Mouse (Mus musculus) limb, embryonic 10.5 days (tissue): Measurements from ENCODE around the gene Gfer. TPM values are rescaled to one million over a fixed set of nuclear protein-coding genes. Genes with fewer than 3 reads are reported as not detected.
"Not testable (repeated sequence)": the region's sequence is repeated elsewhere in the genome, so short reads cannot be mapped to it uniquely, and the experiment has no call there.

Experiments
- DNase-seq: peaks from one replicate; pipeline ENCODE4 v3.0.0-alpha.2; 2017; ENCODE audit warnings: low spot score
- H3K27ac ChIP-seq: fragments of 300-500 bp; sonication (generic); 2 replicates; pipeline ENCODE4 v1.5.1; 2016; ENCODE audit warnings: mild to moderate bottlenecking
- H3K27me3 ChIP-seq: fragments of 300-500 bp; sonication (generic); 2 replicates; pipeline ENCODE4 v1.6.1; 2016; ENCODE audit warnings: low read depth, mild to moderate bottlenecking; ENCODE audit not compliant: poor library complexity, severe bottlenecking
- H3K36me3 ChIP-seq: fragments of 300-500 bp; sonication (generic); 2 replicates; pipeline ENCODE4 v1.6.1; 2016; ENCODE audit warnings: mild to moderate bottlenecking, moderate library complexity
- H3K4me1 ChIP-seq: fragments of 300-500 bp; sonication (generic); 2 replicates; pipeline ENCODE4 v1.6.1; 2016
- H3K4me3 ChIP-seq: fragments of 300-500 bp; sonication (generic); 2 replicates; pipeline ENCODE4 v1.5.1; 2016; ENCODE audit warnings: mild to moderate bottlenecking, moderate library complexity
- H3K9me3 ChIP-seq: fragments of 300-500 bp; sonication (generic); replicated peaks from 2 replicates; pipeline ENCODE4 v1.6.1; 2016; ENCODE audit warnings: mild to moderate bottlenecking
- WGBS: fragments of 180-500 bp; shearing (Covaris S2); methylation state at CpG from one replicate; pipeline ENCODE4 v1.1.7; 2016; 5-methylcytosine and 5-hydroxymethylcytosine counted together
- polyA plus RNA-seq: library from polyadenylated mRNA; unstranded; fragments of >200 nt; fragmentation: Nextera tagmentation; extraction: Ambion mirVana; gene quantifications from 2 replicates; pipeline ENCODE4 v1.2.1, GENCODE M21; 2016

The Gfer gene
- polyA plus RNA-seq, 1 experiment from 2014 or later: 52.9 TPM

GRCm38 (mm10) chr17:24730787-24731186, 34.8 kb upstream of the Gfer start:
- no peak for DNase-seq
- Histone ChIP-seq H3K27ac (no peak overlapping the region), H3K4me1 (peaks cover 6% of the 10 kb centered on the region; the same call in 1 of the 2 replicates), H3K9me3 (no peaks in the 10 kb centered on the region), H3K4me3 (no peak overlapping the region), H3K36me3 (no peaks in the 10 kb centered on the region), H3K27me3 (no peaks in the 10 kb centered on the region)
- 84% methylated on average over 14 of the region's 14 CpGs for WGBS

DNA sequence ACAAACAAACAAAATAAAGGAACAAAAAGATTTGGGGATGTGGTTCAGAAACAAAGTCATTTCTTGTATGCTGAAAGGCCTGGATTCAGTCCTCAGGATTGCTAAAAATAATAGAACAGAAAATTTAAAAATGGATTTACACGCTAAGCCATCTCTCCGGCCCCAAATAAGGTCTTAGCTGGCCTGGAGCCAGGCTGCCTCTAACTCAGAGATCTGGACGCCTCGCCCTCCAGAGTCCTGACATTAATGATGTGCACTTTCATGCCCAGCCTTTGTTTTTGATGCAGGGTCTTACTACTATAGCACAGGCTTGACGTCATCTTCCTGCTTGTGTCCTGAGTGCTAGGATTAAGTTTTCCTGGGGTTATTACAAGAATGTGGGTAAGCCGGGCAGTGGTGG, 33.1 kb upstream of the Gfer start:
- H3K9me3 ChIP-seq: no peaks in the 10 kb centered on the region
- 91% methylated on average over 6 of the region's 6 CpGs for WGBS

DNA sequence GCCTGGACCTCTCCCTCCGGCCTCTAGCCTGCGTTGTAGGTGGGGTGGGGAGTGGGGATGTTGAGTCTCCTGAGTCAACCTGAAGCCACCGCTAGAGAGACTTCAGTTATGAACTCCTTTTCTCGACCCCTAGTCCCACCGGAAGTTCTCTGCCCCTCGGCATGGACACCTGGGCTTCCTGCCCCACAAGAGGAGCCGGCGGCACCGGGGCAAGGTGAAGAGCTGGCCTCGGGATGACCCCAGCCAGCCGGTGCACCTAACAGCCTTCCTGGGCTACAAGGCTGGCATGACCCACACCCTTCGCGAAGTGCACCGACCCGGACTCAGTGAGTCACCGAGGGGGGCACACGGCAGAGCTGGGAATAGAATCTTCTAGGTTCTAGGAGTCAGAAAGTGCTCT, 32.2 kb upstream of the Gfer start:
- no peak for DNase-seq
- Histone ChIP-seq H3K36me3 (no peaks in the 10 kb centered on the region), H3K4me3 (no peak overlapping the region), H3K27me3 (no peaks in the 10 kb centered on the region), H3K27ac (no peak overlapping the region), H3K9me3 (no peaks in the 10 kb centered on the region), H3K4me1 (peaks cover 11% of the 10 kb centered on the region)
- 76% methylated on average over 17 of the region's 17 CpGs for WGBS

More for the DNA sequence above, 33.1 kb upstream of the Gfer start:
- Histone ChIP-seq H3K27ac (no peak overlapping the region), H3K27me3 (no peaks in the 10 kb centered on the region), H3K36me3 (no peaks in the 10 kb centered on the region), H3K4me3 (no peak overlapping the region), H3K4me1 (peaks cover 4% of the 10 kb centered on the region; the same call in 1 of the 2 replicates)
- DNase-seq: no peak

- H3K4me3 ChIP-seq: no peak within 1 kb of the TSS
- H3K9me3 ChIP-seq: no peaks in the 10 kb centered on the region
- no peak for DNase-seq
- no peaks in the 10 kb centered on the region for H3K27me3 ChIP-seq
- WGBS: 76% methylated on average over 2 of the region's 2 CpGs
- no peak within 1 kb of the TSS for H3K27ac ChIP-seq
- peaks cover 17% of the 10 kb centered on the region for H3K4me1 ChIP-seq
- peaks cover 1% of the 10 kb centered on the region for H3K36me3 ChIP-seq
Measured at GRCm38 (mm10) chr17:24727618-24728017, 31.7 kb upstream of the Gfer start, which contains the start of gene Rpl3l. Rpl3l (plus strand) TSS chr17:24727820.

DNA sequence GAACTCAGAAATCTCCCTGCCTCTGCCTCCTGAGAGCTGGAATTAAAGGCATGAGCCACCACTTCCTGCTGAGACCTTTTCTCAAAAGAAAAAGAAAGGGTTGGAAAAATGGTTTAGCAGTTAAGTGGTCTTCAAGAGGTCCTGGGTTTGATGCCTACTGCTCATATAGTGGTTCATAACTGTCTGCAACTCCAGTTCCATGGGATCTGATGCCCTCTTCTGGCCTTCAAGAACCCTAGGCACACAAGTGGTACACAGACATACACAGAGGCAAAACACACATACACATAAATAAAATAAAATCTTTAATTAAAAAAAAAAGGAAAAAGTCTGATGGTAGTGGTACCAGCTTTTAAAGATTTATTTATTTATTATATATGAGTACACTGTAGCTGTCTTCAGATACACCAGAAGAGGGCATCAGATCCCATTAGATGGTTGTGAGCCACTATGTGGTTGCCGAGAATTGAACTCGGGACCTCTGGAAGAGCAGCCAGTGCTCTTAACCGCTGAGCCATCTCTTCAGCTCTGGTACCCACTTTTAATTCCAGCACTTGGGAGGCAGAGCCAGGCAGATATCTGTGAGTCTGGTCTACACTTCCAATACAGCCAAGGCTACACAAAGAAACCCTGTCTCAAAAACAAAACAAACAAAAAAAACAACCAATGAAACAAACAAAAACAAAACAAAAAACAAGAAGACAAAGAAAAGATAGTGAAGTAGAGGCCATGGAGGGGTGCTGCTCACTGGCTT, 29.9 kb upstream of the Gfer start:
- peaks cover 17% of the 10 kb centered on the region for H3K36me3 ChIP-seq
- H3K4me1 ChIP-seq: peaks cover 32% of the 10 kb centered on the region
- no peaks in the 10 kb centered on the region for H3K9me3 ChIP-seq
- no peaks in the 10 kb centered on the region for H3K27me3 ChIP-seq
- WGBS: 69% methylated on average over 3 of the region's 3 CpGs
- H3K27ac ChIP-seq: no peak overlapping the region
- no peak overlapping the region for H3K4me3 ChIP-seq
- no peak for DNase-seq

DNA sequence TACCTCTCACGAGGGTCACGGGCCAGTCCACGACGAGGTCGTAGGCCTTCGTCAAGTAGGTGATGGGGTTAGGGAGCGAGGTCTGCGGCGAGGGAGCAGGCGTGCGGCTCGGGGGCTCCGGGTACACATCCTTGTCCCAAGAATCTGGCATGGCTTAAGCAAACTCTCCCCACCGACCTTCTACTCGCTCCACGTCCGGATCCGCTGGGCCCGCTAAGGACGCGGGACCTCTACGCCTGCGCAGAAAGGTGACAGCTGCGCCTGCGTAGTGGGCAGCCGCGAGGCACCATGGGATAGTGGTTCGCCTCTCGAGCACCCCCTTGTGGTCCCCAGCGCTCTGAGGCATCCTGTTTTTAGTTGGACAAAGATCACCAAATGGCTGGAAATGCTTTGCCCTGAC, 28.2 kb upstream of the Gfer start, which contains the start of gene Ndufb10:
Ndufb10 (minus strand) TSS at position 295 of the 400 bp plus-strand sequence.
- peak within 1 kb of the TSS; percentile 77 for H3K4me3 ChIP-seq
- under 1% methylated on average over 30 of the region's 30 CpGs for WGBS
- H3K9me3 ChIP-seq: no peaks in the 10 kb centered on the region
- peaks cover 21% of the 10 kb centered on the region for H3K36me3 ChIP-seq
- peak within 1 kb of the TSS; percentile 81 for H3K27ac ChIP-seq
- peak; percentile 99 for DNase-seq
- no peaks in the 10 kb centered on the region for H3K27me3 ChIP-seq
- H3K4me1 ChIP-seq: peaks cover 32% of the 10 kb centered on the region

- no peak for DNase-seq
- no peaks in the 10 kb centered on the region for H3K27me3 ChIP-seq
- H3K36me3 ChIP-seq: peaks cover 21% of the 10 kb centered on the region
- peaks cover 34% of the 10 kb centered on the region for H3K4me1 ChIP-seq
- H3K9me3 ChIP-seq: no peaks in the 10 kb centered on the region
- H3K27ac ChIP-seq: peak overlapping the region; percentile 81
- WGBS: under 1% methylated on average over 15 of the region's 15 CpGs
- peak overlapping the region; percentile 77 for H3K4me3 ChIP-seq
Measured at GRCm38 (mm10) chr17:24723881-24724180, 27.9 kb upstream of the Gfer start.

DNA sequence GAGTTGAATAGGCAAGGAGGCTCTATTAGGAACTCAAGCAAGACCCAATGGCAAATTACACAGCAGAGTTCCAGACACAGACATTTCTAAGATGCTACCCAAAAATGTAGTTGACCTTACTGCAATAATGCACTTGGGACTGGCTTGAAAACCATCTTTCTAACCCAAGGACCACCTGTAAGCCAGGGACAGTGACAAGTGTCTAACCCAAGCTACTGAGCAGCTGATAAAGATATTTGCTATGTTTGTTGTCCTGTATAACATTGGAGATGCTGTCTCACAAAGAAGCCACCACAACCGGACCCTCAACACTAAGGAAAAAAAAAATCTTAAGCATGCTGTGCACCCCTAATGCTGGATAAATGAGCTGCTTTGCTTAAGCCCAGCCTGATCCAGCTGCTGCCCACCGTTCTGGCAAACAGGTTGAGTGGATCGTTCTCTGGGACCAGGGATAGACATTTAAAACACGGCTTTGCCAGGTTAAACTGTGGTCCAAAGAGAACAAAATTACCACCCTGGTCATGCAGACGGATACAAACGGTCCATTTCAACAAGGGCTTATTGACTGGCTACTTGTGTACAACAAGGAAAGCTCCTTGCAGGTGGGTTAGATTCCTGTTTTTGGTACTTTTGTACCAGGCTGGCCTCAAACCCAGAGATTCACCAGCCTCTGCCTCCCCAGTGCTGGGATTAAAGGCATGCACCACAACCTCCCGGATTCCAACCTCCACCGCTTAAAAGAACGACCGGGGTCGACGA, 27.3 kb upstream of the Gfer start:
- no peak for DNase-seq
- H3K4me3 ChIP-seq: peak overlapping the region; percentile 77
- H3K9me3 ChIP-seq: no peaks in the 10 kb centered on the region
- WGBS: 4% methylated on average over 12 of the region's 12 CpGs
- peaks cover 36% of the 10 kb centered on the region for H3K4me1 ChIP-seq
- peaks cover 25% of the 10 kb centered on the region for H3K36me3 ChIP-seq
- no peaks in the 10 kb centered on the region for H3K27me3 ChIP-seq
- peak overlapping the region; percentile 81 for H3K27ac ChIP-seq

DNA sequence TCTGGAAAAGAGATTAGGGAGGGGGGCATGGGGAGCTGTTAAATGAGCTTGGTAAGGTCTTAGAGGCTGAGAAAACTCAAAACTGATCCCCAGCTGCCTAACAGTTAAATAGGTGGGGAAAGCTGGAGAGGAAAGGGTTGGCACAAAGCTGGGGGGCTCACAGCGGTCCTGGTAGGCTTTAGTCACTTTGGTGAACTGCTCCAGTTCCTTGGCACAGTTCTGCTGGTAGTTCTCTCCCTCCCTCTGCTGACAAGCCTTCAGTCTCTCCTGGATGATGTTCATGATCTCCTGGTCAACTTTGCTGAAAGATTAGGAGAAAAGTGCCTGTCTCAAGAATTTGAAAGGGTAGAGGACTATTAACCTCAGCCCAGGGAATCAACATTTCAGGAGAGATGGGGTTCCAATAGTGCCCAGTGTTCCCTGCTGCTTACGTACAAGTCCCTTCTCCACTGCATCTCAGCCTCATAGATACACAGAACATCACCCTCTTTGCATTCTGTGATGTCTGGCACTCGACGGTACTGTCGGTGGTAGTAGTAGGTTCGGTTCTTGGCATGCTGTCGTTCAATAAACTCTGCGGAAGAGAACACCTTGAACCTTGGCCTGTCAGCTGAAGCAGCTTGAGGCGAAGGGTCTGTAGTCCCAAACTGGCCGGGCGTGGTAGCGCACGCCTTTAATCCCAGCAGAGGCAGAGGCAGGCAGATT, 26.4 kb upstream of the Gfer start:
- H3K4me3 ChIP-seq: peak overlapping the region; percentile 77
- H3K27me3 ChIP-seq: no peaks in the 10 kb centered on the region
- DNase-seq: no peak
- peaks cover 35% of the 10 kb centered on the region for H3K36me3 ChIP-seq
- H3K4me1 ChIP-seq: peaks cover 32% of the 10 kb centered on the region
- WGBS: 33% methylated on average over 13 of the region's 13 CpGs
- H3K27ac ChIP-seq: no peak overlapping the region
- no peaks in the 10 kb centered on the region for H3K9me3 ChIP-seq

- H3K36me3 ChIP-seq: peaks cover 44% of the 10 kb centered on the region
- H3K4me3 ChIP-seq: peak overlapping the region; percentile 77
- not testable (repeated sequence) for H3K9me3 ChIP-seq, H3K27me3 ChIP-seq, DNase-seq, H3K27ac ChIP-seq
- 64% methylated on average over 7 of the region's 7 CpGs for WGBS
- H3K4me1 ChIP-seq: peaks cover 32% of the 10 kb centered on the region
Measured at GRCm38 (mm10) chr17:24721383-24721955, 25.5 kb upstream of the Gfer start.

DNA sequence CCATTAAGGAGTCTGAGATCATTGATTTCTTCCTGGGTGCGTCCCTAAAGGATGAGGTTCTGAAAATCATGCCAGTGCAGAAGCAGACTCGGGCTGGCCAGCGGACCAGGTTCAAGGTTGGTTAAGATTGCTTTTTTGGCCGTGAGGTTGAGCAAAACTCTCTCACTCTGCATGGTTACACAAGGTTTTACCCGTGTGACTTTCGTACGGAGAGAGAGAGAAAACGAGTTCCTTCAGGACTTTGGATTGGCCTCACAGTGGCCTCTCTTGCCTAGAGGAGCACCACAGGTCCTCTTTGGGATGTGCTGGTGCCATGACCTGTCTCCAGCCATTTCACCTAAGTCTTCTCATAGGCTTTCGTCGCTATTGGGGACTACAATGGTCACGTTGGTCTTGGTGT, 24.7 kb upstream of the Gfer start:
- WGBS: 2% methylated on average over 11 of the region's 11 CpGs
- Histone ChIP-seq H3K4me1 (peaks cover 32% of the 10 kb centered on the region), H3K36me3 (peaks cover 52% of the 10 kb centered on the region), H3K4me3 (peak overlapping the region; percentile 77), H3K27ac (peak overlapping the region; percentile 91)
- not testable (repeated sequence) for H3K9me3 ChIP-seq, H3K27me3 ChIP-seq, DNase-seq

- Histone ChIP-seq H3K27me3 (no peaks in the 10 kb centered on the region), H3K9me3 (no peaks in the 10 kb centered on the region), H3K4me3 (peak overlapping the region; percentile 77), H3K27ac (peak overlapping the region; percentile 91), H3K36me3 (peaks cover 57% of the 10 kb centered on the region), H3K4me1 (peaks cover 32% of the 10 kb centered on the region)
- peak; percentile 99 for DNase-seq
- WGBS: under 1% methylated on average over 61 of the region's 61 CpGs
Measured at GRCm38 (mm10) chr17:24719494-24720222, 23.7 kb upstream of the Gfer start.
